Mouse (Mus musculus): ENCODE data around the gene Il9. TPM values are rescaled to one million over a fixed set of nuclear protein-coding genes. Genes with fewer than 3 reads are reported as not detected.

Gene Il9
- total RNA-seq (2012; rRNA removed), result not detected in 2 replicates

GRCm38 (mm10) chr13:56482146-56482545 lies at the start of gene Il9:
Gene Il9, minus strand, starts transcription at chr13:56482246.
- TF ChIP-seq MAFK (IDR thresholded peaks at IDR 0.05; ENCODE audit: insufficient read depth, low read depth, low read length) (no peak), ZNF384 (IDR thresholded peaks at IDR 0.05; ENCODE audit: low read depth, low read length) (no peak), CHD2 (IDR thresholded peaks at IDR 0.05; ENCODE audit: low read depth, low read length) (no peak), ZC3H11A (IDR thresholded peaks at IDR 0.05; ENCODE audit: borderline replicate concordance, low read depth, low read length) (no peak), HCFC1 (IDR thresholded peaks at IDR 0.05; ENCODE audit: borderline replicate concordance, insufficient read depth, low read length) (no peak)
- in situ Hi-C loops (cut with MboI; ENCODE audit: low sequenced_read_pairs in 2 of 2, unreplicated experiment in 2 of 2), result loop anchor here in 1 of 2 experiments (25.0 kb wide), 1 partner anchor 780 kb away; no protein-coding TSS in a partner anchor
- no peaks in the 10 kb centered on the region for H3K9me3 ChIP-seq (ENCODE audit: control insufficient read depth, insufficient read depth, low read depth, low read length)

GRCm38 (mm10) chr13:56529685-56530084 lies 47.6 kb upstream of the Il9 start:
- Histone ChIP-seq H3K9ac (ENCODE audit: insufficient read depth, low read depth, low read length, poor library complexity, severe bottlenecking) (no peak overlapping the region), H3K27ac (ENCODE audit: insufficient read depth, low read depth, low read length, poor library complexity, severe bottlenecking) (no peak overlapping the region), H3K4me1 (ENCODE audit: control insufficient read depth in 2 of 2, insufficient read depth in 2 of 2, low read length in 2 of 2, poor library complexity in 1 of 2) (no peaks in the 10 kb centered on the region), H3K36me3 (ENCODE audit: control insufficient read depth, insufficient read depth, low read length, poor library complexity, severe bottlenecking) (no peaks in the 10 kb centered on the region), H3K4me3 (ENCODE audit: insufficient read depth in 1 of 2, low read depth in 1 of 2, low read length in 2 of 2, poor library complexity in 1 of 2, severe bottlenecking in 1 of 2) (no peak overlapping the region), H3K9me3 (ENCODE audit: control insufficient read depth, insufficient read depth, low read depth, low read length) (no peaks in the 10 kb centered on the region)
- in situ Hi-C loops (cut with MboI; ENCODE audit: low sequenced_read_pairs in 2 of 2, unreplicated experiment in 2 of 2), result no loop called here
- no peak for DNase-seq (ENCODE audit: low read depth, low spot score)
- no peak for TF ChIP-seq MAFK (IDR thresholded peaks at IDR 0.05; ENCODE audit: insufficient read depth, low read depth, low read length)

More at GRCm38 (mm10) chr13:56482146-56482545, at the start of gene Il9:
- Histone ChIP-seq H3K36me3 (ENCODE audit: control insufficient read depth, insufficient read depth, low read length, poor library complexity, severe bottlenecking) (no peaks in the 10 kb centered on the region), H3K9ac (ENCODE audit: insufficient read depth, low read depth, low read length, poor library complexity, severe bottlenecking) (no peak within 1 kb of the TSS), H3K4me3 (ENCODE audit: insufficient read depth in 1 of 2, low read depth in 1 of 2, low read length in 2 of 2, poor library complexity in 1 of 2, severe bottlenecking in 1 of 2) (no peak within 1 kb of the TSS), H3K4me1 (ENCODE audit: control insufficient read depth in 2 of 2, insufficient read depth in 2 of 2, low read length in 2 of 2, poor library complexity in 1 of 2) (no peaks in the 10 kb centered on the region), H3K27ac (ENCODE audit: insufficient read depth, low read depth, low read length, poor library complexity, severe bottlenecking) (no peak within 1 kb of the TSS)
- DNase-seq (ENCODE audit: low read depth, low spot score), result no peak

DNA sequence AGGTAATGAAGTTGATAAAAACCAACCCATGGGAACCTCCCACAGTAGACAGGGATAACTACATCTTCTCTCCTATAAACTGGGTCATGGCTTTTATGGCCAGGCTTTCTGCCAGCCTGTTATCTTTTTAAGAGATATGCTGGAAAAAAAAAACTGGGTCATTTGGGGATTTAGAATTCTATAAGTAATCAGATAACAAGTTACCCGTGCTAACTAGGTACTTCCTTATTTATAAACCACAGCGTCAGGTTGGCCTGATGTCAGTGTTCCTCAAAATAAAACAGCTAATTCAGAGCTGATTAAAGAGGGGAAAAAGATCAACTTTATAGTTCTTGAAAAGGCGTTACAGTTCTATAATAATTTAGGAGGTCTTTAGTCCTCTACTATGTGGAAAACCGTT lies 47.0 kb upstream of the Il9 start:
- Histone ChIP-seq H3K9me3 (ENCODE audit: control insufficient read depth, insufficient read depth, low read depth, low read length) (no peaks in the 10 kb centered on the region), H3K27ac (ENCODE audit: insufficient read depth, low read depth, low read length, poor library complexity, severe bottlenecking) (no peak overlapping the region), H3K9ac (ENCODE audit: insufficient read depth, low read depth, low read length, poor library complexity, severe bottlenecking) (no peak overlapping the region), H3K4me1 (ENCODE audit: control insufficient read depth in 2 of 2, insufficient read depth in 2 of 2, low read length in 2 of 2, poor library complexity in 1 of 2) (no peaks in the 10 kb centered on the region), H3K36me3 (ENCODE audit: control insufficient read depth, insufficient read depth, low read length, poor library complexity, severe bottlenecking) (no peaks in the 10 kb centered on the region), H3K4me3 (ENCODE audit: insufficient read depth in 1 of 2, low read depth in 1 of 2, low read length in 2 of 2, poor library complexity in 1 of 2, severe bottlenecking in 1 of 2) (no peak overlapping the region)
- no peak for DNase-seq (ENCODE audit: low read depth, low spot score)
- TF ChIP-seq MAFK (IDR thresholded peaks at IDR 0.05; ENCODE audit: insufficient read depth, low read depth, low read length) (no peak), ZNF384 (IDR thresholded peaks at IDR 0.05; ENCODE audit: low read depth, low read length) (no peak), ZC3H11A (IDR thresholded peaks at IDR 0.05; ENCODE audit: borderline replicate concordance, low read depth, low read length) (no peak), HCFC1 (IDR thresholded peaks at IDR 0.05; ENCODE audit: borderline replicate concordance, insufficient read depth, low read length) (no peak), CHD2 (IDR thresholded peaks at IDR 0.05; ENCODE audit: low read depth, low read length) (no peak)
- in situ Hi-C loops (cut with MboI; ENCODE audit: low sequenced_read_pairs in 2 of 2, unreplicated experiment in 2 of 2), result no loop called here

DNA sequence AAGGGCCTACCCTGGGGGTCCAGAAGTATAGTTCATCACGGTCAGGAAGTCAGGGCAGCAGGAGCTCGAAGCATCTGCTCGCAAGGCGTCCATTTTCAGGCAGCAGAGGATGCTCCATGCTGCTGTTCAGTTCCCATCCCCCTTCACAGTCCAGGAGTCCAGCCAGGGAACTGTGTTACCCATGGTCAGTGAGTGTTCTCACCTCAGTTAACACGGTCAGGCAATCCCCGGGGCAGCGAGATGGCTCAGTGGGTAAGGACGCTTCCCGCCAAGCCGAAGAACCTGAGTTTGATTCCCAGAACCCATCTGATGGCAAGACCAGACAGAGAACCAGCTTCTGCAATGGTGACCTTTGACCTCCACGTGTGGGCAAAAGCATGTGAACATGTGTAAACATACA lies 46.2 kb upstream of the Il9 start:
- no peak overlapping the region for H3K4me3 ChIP-seq (ENCODE audit: insufficient read depth in 1 of 2, low read depth in 1 of 2, low read length in 2 of 2, poor library complexity in 1 of 2, severe bottlenecking in 1 of 2)
- no peak for DNase-seq (ENCODE audit: low read depth, low spot score)
- no peaks in the 10 kb centered on the region; a peak in 1 of 4 replicates for H3K4me1 ChIP-seq (ENCODE audit: control insufficient read depth in 2 of 2, insufficient read depth in 2 of 2, low read length in 2 of 2, poor library complexity in 1 of 2)
- in situ Hi-C loops (cut with MboI; ENCODE audit: low sequenced_read_pairs in 2 of 2, unreplicated experiment in 2 of 2), result no loop called here
- no peak overlapping the region for H3K27ac ChIP-seq (ENCODE audit: insufficient read depth, low read depth, low read length, poor library complexity, severe bottlenecking)
- no peak overlapping the region for H3K9ac ChIP-seq (ENCODE audit: insufficient read depth, low read depth, low read length, poor library complexity, severe bottlenecking)
- H3K9me3 ChIP-seq (ENCODE audit: control insufficient read depth, insufficient read depth, low read depth, low read length), result no peaks in the 10 kb centered on the region
- TF ChIP-seq HCFC1 (IDR thresholded peaks at IDR 0.05; ENCODE audit: borderline replicate concordance, insufficient read depth, low read length) (no peak), ZC3H11A (IDR thresholded peaks at IDR 0.05; ENCODE audit: borderline replicate concordance, low read depth, low read length) (no peak), CHD2 (IDR thresholded peaks at IDR 0.05; ENCODE audit: low read depth, low read length) (no peak), MAFK (IDR thresholded peaks at IDR 0.05; ENCODE audit: insufficient read depth, low read depth, low read length) (no peak), ZNF384 (IDR thresholded peaks at IDR 0.05; ENCODE audit: low read depth, low read length) (no peak)
- no peaks in the 10 kb centered on the region for H3K36me3 ChIP-seq (ENCODE audit: control insufficient read depth, insufficient read depth, low read length, poor library complexity, severe bottlenecking)

DNA sequence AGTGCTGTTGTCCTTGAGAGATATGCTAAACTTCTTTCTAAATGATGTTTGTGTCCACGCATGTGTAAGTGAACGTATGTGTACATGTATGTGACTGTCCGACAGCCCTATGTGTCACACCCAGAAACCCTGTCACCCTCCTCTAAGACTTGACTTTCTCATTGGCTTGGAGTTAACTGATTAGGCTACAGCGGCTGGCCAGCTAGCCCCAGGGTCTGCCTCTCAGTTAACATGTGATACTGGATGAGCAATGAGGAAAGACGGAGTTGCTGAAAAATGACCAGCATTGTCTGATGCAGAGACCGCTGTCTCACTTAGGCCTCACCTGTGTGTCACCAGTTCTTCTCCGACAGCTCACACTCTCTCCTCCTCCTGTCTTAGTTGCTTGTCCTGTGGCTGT lies 45.8 kb upstream of the Il9 start:
- TF ChIP-seq ZC3H11A (IDR thresholded peaks at IDR 0.05; ENCODE audit: borderline replicate concordance, low read depth, low read length) (no peak), CHD2 (IDR thresholded peaks at IDR 0.05; ENCODE audit: low read depth, low read length) (no peak), MAFK (IDR thresholded peaks at IDR 0.05; ENCODE audit: insufficient read depth, low read depth, low read length) (no peak), HCFC1 (IDR thresholded peaks at IDR 0.05; ENCODE audit: borderline replicate concordance, insufficient read depth, low read length) (no peak), ZNF384 (IDR thresholded peaks at IDR 0.05; ENCODE audit: low read depth, low read length) (no peak)
- Histone ChIP-seq H3K4me3 (ENCODE audit: insufficient read depth in 1 of 2, low read depth in 1 of 2, low read length in 2 of 2, poor library complexity in 1 of 2, severe bottlenecking in 1 of 2) (no peak overlapping the region), H3K9me3 (ENCODE audit: control insufficient read depth, insufficient read depth, low read depth, low read length) (no peaks in the 10 kb centered on the region), H3K27ac (ENCODE audit: insufficient read depth, low read depth, low read length, poor library complexity, severe bottlenecking) (no peak overlapping the region), H3K9ac (ENCODE audit: insufficient read depth, low read depth, low read length, poor library complexity, severe bottlenecking) (no peak overlapping the region), H3K36me3 (ENCODE audit: control insufficient read depth, insufficient read depth, low read length, poor library complexity, severe bottlenecking) (no peaks in the 10 kb centered on the region), H3K4me1 (ENCODE audit: control insufficient read depth in 2 of 2, insufficient read depth in 2 of 2, low read length in 2 of 2, poor library complexity in 1 of 2) (no peaks in the 10 kb centered on the region; a peak in 1 of 4 replicates)
- DNase-seq (ENCODE audit: low read depth, low spot score), result no peak
- in situ Hi-C loops (cut with MboI; ENCODE audit: low sequenced_read_pairs in 2 of 2, unreplicated experiment in 2 of 2), result no loop called here

Data from ES-E14 (cell line).